Mouse (Mus musculus): ENCODE results near the gene Fgf2. TPM values are rescaled to one million over a fixed set of nuclear protein-coding genes. Genes with fewer than 3 reads are reported as not detected.

Fgf2 gene
- total and polyA plus RNA-seq, 2 experiments from 2014 or later = 0.86 to 2.2 TPM

DNA sequence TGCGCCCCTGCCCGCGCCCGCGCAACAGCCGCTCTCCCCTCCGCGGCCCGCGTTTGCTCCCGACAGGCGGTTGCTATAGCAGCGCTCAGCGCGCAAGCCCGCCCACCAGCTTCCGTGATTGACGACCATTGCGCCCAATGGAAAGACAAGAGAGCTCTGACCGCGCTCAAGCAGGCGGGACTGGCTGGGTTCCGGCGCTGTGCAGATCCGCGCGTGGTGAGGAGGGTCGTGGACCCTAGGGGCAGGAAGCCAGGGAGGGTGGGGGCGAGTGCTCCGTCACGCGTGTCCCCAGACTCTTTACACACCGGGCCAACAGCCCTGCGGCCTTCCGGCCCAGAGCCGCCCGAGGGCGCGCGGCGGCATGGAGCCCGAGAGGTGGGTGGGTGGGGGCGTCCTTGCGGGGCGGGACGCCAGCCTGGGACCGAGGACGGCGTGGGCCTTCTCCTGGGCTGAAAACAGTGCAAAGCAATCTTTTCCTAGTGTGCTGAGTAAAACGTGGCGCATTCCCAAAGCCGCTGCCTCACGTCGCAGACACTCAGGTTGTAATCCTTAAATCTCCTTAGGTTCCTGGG lies 35.7 kb upstream of the Fgf2 start, which contains the start of the genes Bbs12 and Cetn4:
Bbs12 (plus strand) TSS at position 185 of the 572 bp plus-strand sequence.
Cetn4 (minus strand) TSS at position 339 of the 572 bp plus-strand sequence.
- Histone ChIP-seq H3K4me3 (ENCODE audit: low read depth, low read length) (peak within 1 kb of the TSS; percentile 88), H3K4me1 (ENCODE audit: control insufficient read depth, insufficient read depth) (0 out of 2 replicates have a peak, but pooled peaks cover 6% of the 10 kb centered on the region), H3K27ac (ENCODE audit: low read depth) (peak within 1 kb of the TSS; percentile 68), H3K36me3 (replicated peaks; ENCODE audit: control insufficient read depth, insufficient read depth, low read length) (no peaks in the 10 kb centered on the region), H3K9ac (replicated peaks; ENCODE audit: low read depth, low read length) (peak within 1 kb of the TSS; percentile 86), H3K27me3 (ENCODE audit: control insufficient read depth, insufficient read depth, low read length) (no peaks in the 10 kb centered on the region), H3K9me3 (replicated peaks; ENCODE audit: control insufficient read depth, low read length) (no peaks in the 10 kb centered on the region), H3K4me2 (ENCODE audit: low read depth, low read length) (peak within 1 kb of the TSS; percentile 94)
- no peak for TF ChIP-seq EP300 (IDR thresholded peaks at IDR 0.05; ENCODE audit: low read depth)
- TF ChIP-seq CTCF (IDR thresholded peaks at IDR 0.05; ENCODE audit: low read depth) = no peak
- under 1% methylated on average over 53 of the region's 54 CpGs for WGBS
- ATAC-seq (ENCODE audit: insufficient read depth, low read depth) (peak; percentile 99), DNase-seq (ENCODE audit: low spot score) (peak; percentile 87)

DNA sequence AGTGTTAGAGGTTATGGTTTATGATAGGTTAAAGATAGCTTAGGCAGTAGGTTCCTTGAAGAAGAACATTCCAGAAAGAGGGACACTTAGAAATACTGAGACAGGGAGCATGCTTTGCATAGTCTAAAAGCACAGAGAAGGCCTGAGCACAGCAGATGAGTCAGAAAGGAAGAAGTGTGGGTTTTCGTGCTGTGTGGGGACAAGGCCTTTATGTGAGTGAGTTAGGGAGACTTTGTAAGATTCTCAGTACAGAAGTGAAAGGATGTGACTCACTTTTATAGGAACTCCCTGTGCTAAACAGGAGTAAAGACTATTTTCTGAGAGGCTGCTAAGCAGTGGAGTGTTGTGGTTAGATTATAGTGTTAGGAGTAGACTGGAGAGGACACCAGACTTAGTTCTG lies 34.8 kb upstream of the Fgf2 start:
- TF ChIP-seq CTCF (IDR thresholded peaks at IDR 0.05; ENCODE audit: low read depth) (no peak), EP300 (IDR thresholded peaks at IDR 0.05; ENCODE audit: low read depth) (no peak)
- DNase-seq (ENCODE audit: low spot score) (peak; percentile 26), ATAC-seq (ENCODE audit: insufficient read depth, low read depth) (no peak)
- peak overlapping the region; percentile 88; the same call in 1 of the 2 replicates for H3K4me3 ChIP-seq (ENCODE audit: low read depth, low read length)
- H3K27ac ChIP-seq (ENCODE audit: low read depth) = peak overlapping the region; percentile 39
- H3K9ac ChIP-seq (replicated peaks; ENCODE audit: low read depth, low read length) = peak overlapping the region; percentile 86; the same call in 1 of the 2 replicates
- H3K36me3 ChIP-seq (replicated peaks; ENCODE audit: control insufficient read depth, insufficient read depth, low read length) = no peaks in the 10 kb centered on the region
- H3K4me2 ChIP-seq (ENCODE audit: low read depth, low read length) = peak overlapping the region; percentile 94
- 0 out of 2 replicates have a peak, but pooled peaks cover 6% of the 10 kb centered on the region for H3K4me1 ChIP-seq (ENCODE audit: control insufficient read depth, insufficient read depth)
- WGBS = 29% methylated on average over 1 of the region's 1 CpGs
- H3K27me3 ChIP-seq (ENCODE audit: control insufficient read depth, insufficient read depth, low read length) = no peaks in the 10 kb centered on the region
- no peaks in the 10 kb centered on the region for H3K9me3 ChIP-seq (replicated peaks; ENCODE audit: control insufficient read depth, low read length)

DNA sequence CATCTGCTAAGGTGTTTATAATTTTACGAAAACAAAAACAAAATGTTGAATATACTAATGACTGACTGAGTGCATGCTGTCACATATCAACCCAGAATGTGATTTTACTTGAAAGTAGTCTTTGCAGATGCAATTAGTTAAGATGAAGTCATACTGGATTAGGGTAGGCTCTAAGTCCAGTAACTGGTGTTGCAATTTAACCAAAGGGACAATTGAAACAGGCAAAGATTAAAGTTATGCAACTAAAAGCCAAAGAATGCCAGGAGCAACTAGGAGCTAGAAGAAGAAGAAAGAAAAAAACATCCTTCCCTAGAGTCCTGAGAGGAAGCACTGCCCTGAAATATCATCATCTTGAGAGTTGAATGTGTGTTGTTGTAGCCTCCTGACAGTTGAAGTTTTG lies 31.9 kb upstream of the Fgf2 start:
- H3K4me1 ChIP-seq (ENCODE audit: control insufficient read depth, insufficient read depth) = 0 out of 2 replicates have a peak, but pooled peaks cover 6% of the 10 kb centered on the region
- H3K27me3 ChIP-seq (ENCODE audit: control insufficient read depth, insufficient read depth, low read length) = no peaks in the 10 kb centered on the region
- no peak for TF ChIP-seq CTCF (IDR thresholded peaks at IDR 0.05; ENCODE audit: low read depth)
- TF ChIP-seq EP300 (IDR thresholded peaks at IDR 0.05; ENCODE audit: low read depth) = no peak
- H3K36me3 ChIP-seq (replicated peaks; ENCODE audit: control insufficient read depth, insufficient read depth, low read length) = 0 out of 2 replicates have a peak, but pooled peaks cover 4% of the 10 kb centered on the region
- H3K4me2 ChIP-seq (ENCODE audit: low read depth, low read length) = no peak overlapping the region
- H3K9ac ChIP-seq (replicated peaks; ENCODE audit: low read depth, low read length) = no peak overlapping the region
- 89% methylated on average over 1 of the region's 1 CpGs for WGBS
- ATAC-seq (ENCODE audit: insufficient read depth, low read depth) (no peak), DNase-seq (ENCODE audit: low spot score) (no peak)
- no peak overlapping the region for H3K27ac ChIP-seq (ENCODE audit: low read depth)
- H3K4me3 ChIP-seq (ENCODE audit: low read depth, low read length) = no peak overlapping the region
- no peaks in the 10 kb centered on the region for H3K9me3 ChIP-seq (replicated peaks; ENCODE audit: control insufficient read depth, low read length)

DNA sequence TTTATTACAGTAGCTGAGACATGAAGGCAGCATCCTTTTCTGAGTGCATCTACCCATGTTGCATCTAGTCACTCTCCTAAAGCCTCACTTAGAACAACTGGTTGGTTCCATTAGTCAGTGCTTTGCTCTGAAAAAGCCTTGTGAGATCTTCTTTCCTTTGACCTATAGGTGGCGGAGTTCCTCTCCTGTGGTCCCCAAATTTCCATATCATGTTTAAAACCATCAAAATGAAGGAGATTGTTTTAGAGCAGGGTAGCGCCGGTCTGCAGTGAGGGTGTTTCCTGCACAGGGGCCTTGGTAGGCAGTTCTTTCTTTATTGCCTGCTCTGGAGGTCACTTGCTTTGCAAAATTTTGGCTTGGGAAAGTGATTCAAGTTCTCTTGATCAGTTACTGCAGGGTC lies 23.8 kb upstream of the Fgf2 start:
- Histone ChIP-seq H3K27me3 (ENCODE audit: control insufficient read depth, insufficient read depth, low read length) (no peaks in the 10 kb centered on the region), H3K4me1 (ENCODE audit: control insufficient read depth, insufficient read depth) (0 out of 2 replicates have a peak, but pooled peaks cover 3% of the 10 kb centered on the region), H3K36me3 (replicated peaks; ENCODE audit: control insufficient read depth, insufficient read depth, low read length) (0 out of 2 replicates have a peak, but pooled peaks cover 4% of the 10 kb centered on the region), H3K4me2 (ENCODE audit: low read depth, low read length) (no peak overlapping the region), H3K9ac (replicated peaks; ENCODE audit: low read depth, low read length) (no peak overlapping the region), H3K27ac (ENCODE audit: low read depth) (no peak overlapping the region), H3K4me3 (ENCODE audit: low read depth, low read length) (no peak overlapping the region), H3K9me3 (replicated peaks; ENCODE audit: control insufficient read depth, low read length) (no peaks in the 10 kb centered on the region)
- TF ChIP-seq CTCF (IDR thresholded peaks at IDR 0.05; ENCODE audit: low read depth) = peak; percentile 69
- no peak for TF ChIP-seq EP300 (IDR thresholded peaks at IDR 0.05; ENCODE audit: low read depth)
- peak; percentile 44 for DNase-seq (ENCODE audit: low spot score)
- no peak for ATAC-seq (ENCODE audit: insufficient read depth, low read depth)
- WGBS = 24% methylated on average over 3 of the region's 3 CpGs

DNA sequence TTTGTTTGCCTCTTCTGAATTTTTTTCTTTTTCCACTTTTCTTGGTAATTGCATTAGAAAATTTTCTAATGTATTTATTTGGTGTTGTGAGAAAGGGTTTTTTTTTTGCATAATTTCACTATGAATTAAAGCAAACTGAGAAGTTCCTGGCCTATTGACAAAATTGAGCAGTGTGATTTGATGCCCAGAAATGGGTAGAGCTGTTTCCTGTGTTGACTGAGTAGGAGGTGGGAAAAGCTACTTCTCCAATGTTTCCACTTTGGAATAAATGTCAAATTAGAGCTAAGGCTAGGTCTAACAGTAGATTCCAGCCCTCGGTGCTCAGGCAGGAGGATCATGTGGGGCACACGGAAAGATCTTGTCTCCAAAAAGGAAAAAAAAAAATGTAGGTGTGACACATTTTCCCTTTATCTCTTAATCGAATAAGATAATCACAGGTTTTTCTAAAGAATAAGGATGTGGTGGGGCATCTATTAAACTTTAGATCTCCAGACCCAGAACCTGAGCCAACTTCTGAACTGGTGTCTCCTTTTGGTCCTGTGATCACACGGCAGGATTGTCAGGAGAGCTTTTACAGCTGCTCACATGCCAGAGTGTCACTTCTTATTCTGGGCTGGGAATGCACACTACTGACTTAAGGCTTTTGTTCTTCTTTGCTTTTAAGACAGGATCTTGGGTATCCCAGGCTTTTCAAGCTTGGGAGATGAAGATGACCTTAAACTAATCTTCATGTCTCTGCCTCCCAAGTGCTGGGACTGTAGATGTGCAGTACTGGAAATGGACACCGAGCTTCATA lies 22.6 kb upstream of the Fgf2 start:
- Histone ChIP-seq H3K27me3 (ENCODE audit: control insufficient read depth, insufficient read depth, low read length) (no peaks in the 10 kb centered on the region), H3K27ac (ENCODE audit: low read depth) (no peak overlapping the region), H3K4me2 (ENCODE audit: low read depth, low read length) (no peak overlapping the region), H3K4me1 (ENCODE audit: control insufficient read depth, insufficient read depth) (0 out of 2 replicates have a peak, but pooled peaks cover 3% of the 10 kb centered on the region), H3K4me3 (ENCODE audit: low read depth, low read length) (no peak overlapping the region), H3K36me3 (replicated peaks; ENCODE audit: control insufficient read depth, insufficient read depth, low read length) (no peaks in the 10 kb centered on the region), H3K9ac (replicated peaks; ENCODE audit: low read depth, low read length) (no peak overlapping the region), H3K9me3 (replicated peaks; ENCODE audit: control insufficient read depth, low read length) (no peaks in the 10 kb centered on the region)
- no peak for ATAC-seq (ENCODE audit: insufficient read depth, low read depth)
- DNase-seq (ENCODE audit: low spot score) = no peak
- WGBS = 66% methylated on average over 5 of the region's 5 CpGs
- TF ChIP-seq CTCF (IDR thresholded peaks at IDR 0.05; ENCODE audit: low read depth) (no peak), EP300 (IDR thresholded peaks at IDR 0.05; ENCODE audit: low read depth) (no peak)

All from heart, postnatal 0 days (tissue).